Mouse (Mus musculus): ENCODE results near the gene Ppard.

Ppard gene

GRCm38 (mm10) chr17:28287980-28288379 is 55.5 kb downstream of the Ppard start:
- no peak for DNase-seq

DNA sequence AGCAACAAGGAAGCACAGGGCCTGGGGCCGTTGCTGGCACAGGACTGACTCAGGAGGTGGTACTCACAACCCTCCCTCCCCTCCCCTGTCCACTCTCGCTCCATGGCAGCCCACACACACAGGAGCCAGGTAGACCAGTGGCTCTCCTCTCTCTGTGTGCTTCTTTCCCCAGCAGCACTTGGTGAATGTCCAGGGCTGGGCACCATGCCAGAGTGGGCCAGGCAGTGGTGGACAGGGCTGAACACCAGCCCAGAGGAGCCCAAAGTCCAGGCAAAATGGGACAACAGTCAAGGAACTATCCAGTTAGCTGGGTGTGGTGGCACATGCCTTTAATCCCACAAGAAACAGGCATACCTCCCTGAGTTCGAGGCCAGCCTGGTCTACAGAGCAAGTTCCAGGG is 57.8 kb downstream of the Ppard start:
- no peak for DNase-seq

DNA sequence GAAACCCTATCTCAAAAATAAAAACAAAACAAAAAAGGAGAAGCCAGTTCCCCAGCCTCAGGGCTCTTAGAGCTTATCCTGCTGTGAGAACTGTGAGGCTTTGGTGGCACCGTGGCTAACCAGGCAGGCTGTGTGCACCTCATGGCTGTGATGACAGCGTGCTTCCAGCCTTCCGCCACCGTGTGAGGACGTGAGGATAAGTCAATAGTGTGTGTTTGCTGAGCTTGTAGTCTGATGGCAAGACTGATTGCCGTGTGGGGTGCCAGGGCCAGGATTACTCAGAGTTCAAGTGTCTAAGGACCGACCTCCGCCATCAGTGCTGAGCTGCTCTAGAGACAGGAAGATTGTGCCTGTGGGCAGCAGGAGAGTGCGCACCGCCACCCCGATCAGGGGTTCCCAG is 58.2 kb downstream of the Ppard start:
- no peak for DNase-seq

DNA sequence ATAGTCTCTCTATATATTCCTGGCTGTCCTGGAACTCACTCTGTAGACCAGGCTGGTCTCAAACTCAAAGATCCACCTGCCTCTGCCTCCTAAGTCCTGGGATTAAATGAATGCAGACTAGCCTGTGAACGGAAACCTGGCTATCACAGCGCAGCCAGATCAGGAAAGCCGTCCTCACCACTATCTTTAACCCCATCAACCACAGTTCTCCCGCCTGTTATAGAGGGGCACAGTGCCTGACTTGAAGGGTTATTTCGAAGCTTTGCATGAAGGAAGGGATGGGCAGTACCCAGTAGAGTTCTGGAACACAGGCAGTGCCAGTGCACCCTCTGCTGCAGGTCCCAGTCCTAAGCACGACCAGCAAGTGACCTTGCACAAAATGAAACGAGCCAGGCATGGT is 58.8 kb downstream of the Ppard start:
- DNase-seq: no peak

DNA sequence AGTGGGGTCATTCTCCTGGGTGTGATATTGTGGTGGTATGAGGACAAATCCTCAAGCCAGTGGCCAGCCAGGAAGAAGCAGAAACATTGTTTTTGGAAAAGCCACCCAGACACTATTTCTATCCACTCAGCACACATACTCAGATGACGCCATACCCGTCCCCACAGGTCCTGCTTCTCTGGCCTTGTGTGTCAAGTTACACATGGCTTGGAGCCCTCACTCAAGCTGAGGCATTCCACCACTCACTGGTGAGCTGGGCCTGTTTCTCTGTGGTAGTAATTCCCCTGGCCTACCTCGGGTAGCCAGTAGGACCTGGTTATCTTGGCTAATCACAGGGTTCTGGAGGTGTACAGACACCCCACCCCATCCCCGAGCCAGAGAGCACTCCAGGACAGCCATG is 61.2 kb downstream of the Ppard start:
- DNase-seq: no peak

- DNase-seq: no peak
Observed at GRCm38 (mm10) chr17:28294449-28295333, 62.2 kb downstream of the Ppard start.

GRCm38 (mm10) chr17:28298888-28299287 is 66.4 kb downstream of the Ppard start:
- no peak for DNase-seq

DNA sequence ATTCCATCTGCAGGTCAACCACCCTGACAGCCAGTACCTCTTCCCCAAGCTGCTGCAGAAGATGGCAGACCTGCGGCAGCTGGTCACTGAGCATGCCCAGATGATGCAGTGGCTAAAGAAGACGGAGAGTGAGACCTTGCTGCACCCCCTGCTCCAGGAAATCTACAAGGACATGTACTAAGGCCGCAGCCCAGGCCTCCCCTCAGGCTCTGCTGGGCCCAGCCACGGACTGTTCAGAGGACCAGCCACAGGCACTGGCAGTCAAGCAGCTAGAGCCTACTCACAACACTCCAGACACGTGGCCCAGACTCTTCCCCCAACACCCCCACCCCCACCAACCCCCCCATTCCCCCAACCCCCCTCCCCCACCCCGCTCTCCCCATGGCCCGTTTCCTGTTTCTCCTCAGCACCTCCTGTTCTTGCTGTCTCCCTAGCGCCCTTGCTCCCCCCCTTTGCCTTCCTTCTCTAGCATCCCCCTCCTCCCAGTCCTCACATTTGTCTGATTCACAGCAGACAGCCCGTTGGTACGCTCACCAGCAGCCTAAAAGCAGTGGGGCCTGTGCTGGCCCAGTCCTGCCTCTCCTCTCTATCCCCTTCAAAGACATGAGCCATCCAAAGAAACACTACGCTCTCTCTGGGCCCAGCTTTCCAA is 67.3 kb downstream of the Ppard start:
- DNase-seq: no peak

- no peak for DNase-seq
Observed at GRCm38 (mm10) chr17:28300323-28300722, 67.8 kb downstream of the Ppard start.

DNA sequence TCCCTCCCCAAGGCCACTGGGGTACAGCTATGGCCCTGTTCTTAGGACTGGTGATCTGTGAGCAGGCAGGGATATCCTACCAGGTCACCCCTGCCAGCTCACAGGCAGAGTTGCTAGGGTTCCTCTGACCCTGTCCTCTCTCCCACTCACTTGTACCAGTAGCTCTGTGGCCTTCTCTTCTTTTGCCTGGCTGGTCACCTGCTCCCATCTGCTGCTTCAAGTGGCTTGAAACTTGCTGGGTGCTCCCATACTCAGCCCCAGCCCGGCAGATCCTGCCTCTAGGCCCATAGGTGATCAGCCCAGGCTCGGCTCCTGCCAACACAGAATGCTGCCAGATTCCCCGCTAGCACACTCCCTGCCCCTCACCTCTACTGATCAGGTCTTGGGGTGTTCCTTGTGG is 68.3 kb downstream of the Ppard start:
- no peak for DNase-seq

DNA sequence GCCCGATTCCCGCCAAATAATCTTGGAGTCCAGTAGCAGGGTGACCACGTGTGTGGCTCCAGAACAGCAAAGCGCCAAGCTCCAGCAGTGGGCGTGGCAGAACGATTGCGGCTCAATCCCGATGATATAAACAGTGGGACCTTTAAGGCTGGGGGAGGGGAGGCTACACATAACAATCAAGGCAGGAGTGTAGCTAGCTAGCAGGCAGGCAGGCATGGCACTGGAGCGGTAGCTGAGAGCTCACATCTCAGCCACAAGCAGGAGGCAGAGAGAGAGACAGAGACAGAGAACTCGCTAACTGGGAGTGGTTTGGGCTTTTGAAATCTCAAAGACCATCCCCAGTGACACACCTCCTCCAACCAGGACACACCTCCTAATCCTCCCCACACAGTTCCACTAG is 72.7 kb downstream of the Ppard start:
- DNase-seq: no peak

- DNase-seq: peak; percentile 89
Observed at GRCm38 (mm10) chr17:28308297-28309195, 76.0 kb downstream of the Ppard start.

DNA sequence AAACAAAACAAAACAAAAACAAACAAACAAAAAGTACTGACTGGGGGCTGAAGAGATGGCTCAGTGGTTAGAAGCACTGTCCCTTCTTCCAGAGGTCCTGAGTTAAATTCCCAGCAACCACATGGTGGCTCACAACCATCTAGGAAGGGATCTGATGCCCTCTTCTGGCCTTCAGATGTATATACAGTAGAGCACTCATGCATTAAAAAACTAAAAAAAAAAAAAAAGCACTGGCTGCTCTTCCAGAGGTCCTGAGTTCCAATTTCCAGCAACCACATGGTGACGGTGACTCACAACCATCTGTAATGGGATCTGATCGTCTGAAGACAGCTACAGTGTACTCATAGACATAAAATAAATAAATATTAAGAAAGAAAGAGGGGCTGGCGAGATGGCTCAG is 78.3 kb downstream of the Ppard start:
- no peak for DNase-seq

- no peak for DNase-seq
Observed at GRCm38 (mm10) chr17:28311366-28312132, 79.0 kb downstream of the Ppard start.

DNA sequence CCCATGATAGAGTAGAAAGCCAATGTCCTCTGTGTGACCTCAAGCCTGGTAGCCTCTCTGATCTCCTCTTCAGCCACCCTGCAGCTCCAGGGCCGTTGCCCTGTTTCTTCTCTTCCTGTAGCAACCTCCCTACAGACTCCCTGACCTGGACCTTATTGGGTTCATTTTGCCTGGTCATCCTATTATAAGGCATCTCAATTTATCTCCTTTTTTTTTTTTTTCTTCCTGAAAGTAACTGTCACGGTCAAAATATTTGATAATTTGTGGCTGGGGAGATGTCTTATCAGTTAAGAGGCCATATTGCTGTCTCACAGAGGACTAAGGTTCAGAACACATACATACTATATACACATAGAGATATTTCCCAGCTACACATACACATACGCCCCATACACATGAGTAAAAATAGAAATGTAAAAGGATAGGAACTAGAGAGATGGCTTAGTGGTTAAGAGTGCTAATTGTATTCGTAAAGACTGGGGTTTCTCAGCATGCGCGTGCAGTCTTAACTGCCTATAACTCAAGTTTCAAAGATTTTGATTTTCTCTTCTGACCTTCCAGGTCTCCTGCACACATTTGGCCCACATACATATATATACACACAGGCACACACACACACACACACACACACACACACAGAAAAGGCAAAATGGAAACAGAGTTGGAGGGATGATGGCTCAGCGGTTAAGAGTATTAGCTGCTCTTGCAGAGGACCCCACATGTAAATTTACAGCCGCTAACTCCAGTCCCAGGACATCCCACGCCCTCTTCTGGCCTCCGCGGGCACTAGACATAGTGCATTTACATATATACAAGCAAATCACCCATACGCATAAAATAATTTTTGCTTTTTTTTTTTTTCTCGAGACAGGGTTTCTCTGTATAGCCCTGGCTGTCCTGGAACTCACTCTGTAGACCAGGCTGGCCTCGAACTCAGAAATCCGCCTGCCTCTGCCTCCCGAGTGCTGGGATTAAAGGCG is 80.0 kb downstream of the Ppard start:
- DNase-seq: peak; percentile 66

DNA sequence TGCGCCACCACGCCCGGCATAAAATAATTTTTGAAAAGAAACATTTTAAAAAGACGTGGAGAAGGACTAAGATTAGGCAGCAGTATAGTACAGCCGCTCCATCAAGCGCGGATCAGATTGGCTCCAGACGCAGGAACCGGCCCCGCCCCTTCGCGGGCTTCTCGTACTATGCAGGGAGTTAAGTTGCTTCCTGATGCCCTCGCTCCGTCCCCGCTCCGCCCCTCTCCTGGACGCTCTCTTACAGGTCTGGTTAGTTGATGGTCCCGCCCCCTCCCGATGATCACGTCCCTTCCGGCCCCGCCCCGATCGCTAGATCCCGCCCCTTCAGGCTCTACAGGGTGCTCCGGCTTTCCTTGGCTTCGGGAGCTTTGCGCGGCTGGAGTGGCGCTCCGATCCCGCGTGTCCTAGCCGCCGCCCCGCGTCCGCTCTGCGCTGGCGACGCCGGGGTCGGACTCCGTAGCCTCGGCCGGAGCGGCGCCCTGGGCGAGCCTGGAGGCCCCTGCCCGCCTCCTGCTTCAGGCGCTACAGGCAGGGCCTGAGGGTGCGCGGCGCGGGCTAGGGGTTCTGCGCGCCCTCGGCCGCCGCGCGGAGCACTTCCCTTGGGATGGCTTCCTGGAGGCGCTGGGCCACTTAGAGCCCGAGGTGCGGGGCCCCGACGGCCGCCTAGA is 80.8 kb downstream of the Ppard start, which contains the start of gene Fance:
TSS of gene Fance (plus strand) at position 308 of the 668 bp plus-strand sequence.
- peak; percentile 95 for DNase-seq

GRCm38 (mm10) chr17:28313880-28314225 is 81.4 kb downstream of the Ppard start:
- DNase-seq: no peak

GRCm38 (mm10) chr17:28315611-28316160 is 83.2 kb downstream of the Ppard start:
- no peak for DNase-seq

DNA sequence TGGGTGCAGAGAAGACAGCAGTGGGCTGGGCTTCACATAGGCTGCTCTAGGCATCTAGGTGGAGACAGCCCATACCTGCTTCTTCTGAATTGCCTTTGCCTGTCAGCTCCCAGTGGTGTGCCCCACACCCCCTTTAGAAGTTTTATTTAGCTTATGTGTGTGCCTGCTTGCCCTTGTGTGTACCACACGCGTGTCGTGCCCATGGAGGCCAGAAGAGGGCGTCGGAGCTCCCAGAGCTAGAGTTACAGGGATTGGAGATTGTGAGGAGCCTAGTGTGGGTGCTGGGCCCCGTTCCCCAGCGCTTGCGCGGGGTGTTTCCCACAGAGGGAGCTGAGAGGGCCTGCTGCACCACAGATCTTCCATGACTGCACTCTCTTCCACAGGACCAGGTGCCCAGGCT is 84.0 kb downstream of the Ppard start:
- DNase-seq: no peak

DNA sequence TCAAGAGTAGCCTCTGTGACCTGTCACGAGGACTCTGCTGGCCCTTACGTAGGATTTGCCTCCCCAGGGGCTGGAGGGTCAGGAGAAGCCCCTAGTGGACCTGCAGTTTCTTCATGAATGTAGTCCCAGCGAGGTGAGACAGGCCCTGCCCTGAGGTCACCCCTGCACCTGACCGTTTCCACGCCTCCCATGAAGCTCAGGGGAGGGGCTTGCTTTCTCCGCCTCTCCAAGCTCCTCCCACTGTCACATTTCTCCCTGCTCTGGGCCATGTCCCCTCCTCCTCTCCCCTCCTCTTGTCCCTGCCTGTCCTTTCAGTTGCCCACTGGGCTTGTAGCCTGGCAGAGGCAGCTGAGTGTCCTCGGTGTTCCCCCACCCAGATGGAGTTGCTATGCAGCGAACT is 84.6 kb downstream of the Ppard start:
- no peak for DNase-seq
